Mouse (Mus musculus) G1E (cell line): Measurements from ENCODE around the gene Klf8. TPM values are rescaled to one million over a fixed set of nuclear protein-coding genes. Genes with fewer than 3 reads are reported as not detected.

Experiments
- ATAC-seq: 2 replicates; pipeline ENCODE4 v1.8.0; 2016; ENCODE audit warnings: mild to moderate bottlenecking; ENCODE audit not compliant: insufficient number of reproducible peaks, poor library complexity, low FRiP score, severe bottlenecking; ENCODE audit errors: extremely low read depth
- DNase-seq: peaks from one replicate; pipeline ENCODE4 v3.0.0; 2012; ENCODE audit warnings: low spot score
- H3K27me3 ChIP-seq: 2 replicates; pipeline ENCODE4 v1.6.1; 2012; ENCODE audit warnings: mild to moderate bottlenecking, low read length, inconsistent platforms; ENCODE audit not compliant: insufficient read depth
- H3K36me3 ChIP-seq: replicated peaks from 2 replicates; pipeline ENCODE3; 2012; ENCODE audit warnings: mild to moderate bottlenecking, inconsistent platforms
- H3K4me1 ChIP-seq: 2 replicates; pipeline ENCODE4 v1.6.1; 2012; ENCODE audit warnings: low read depth, low read length, inconsistent platforms, mixed read lengths; ENCODE audit not compliant: insufficient read depth
- H3K4me3 ChIP-seq: 2 replicates; pipeline ENCODE4 v1.5.1; 2012; ENCODE audit warnings: low read depth, mild to moderate bottlenecking, inconsistent platforms, low read length, moderate library complexity, mixed read lengths
- H3K9me3 ChIP-seq: replicated peaks from 2 replicates; pipeline ENCODE4 v1.6.1; 2012; ENCODE audit warnings: inconsistent platforms
- CTCF ChIP-seq: IDR thresholded peaks from 2 replicates; pipeline ENCODE4 v1.5.1; 2012; ENCODE audit warnings: low read depth, low read length, inconsistent platforms, mixed read lengths
- GATA1 ChIP-seq: IDR thresholded peaks from 2 replicates; pipeline ENCODE4 v1.6.1; 2012; ENCODE audit warnings: borderline replicate concordance, low read length, inconsistent platforms, mixed read lengths
- GATA2 ChIP-seq: IDR thresholded peaks from 2 replicates; pipeline ENCODE4 v1.6.1; 2012; ENCODE audit warnings: low read depth, low read length, inconsistent platforms, borderline replicate concordance
- POLR2AphosphoS5 ChIP-seq: IDR thresholded peaks from 2 replicates; pipeline ENCODE4 v1.6.1; 2012; ENCODE audit warnings: low read depth, low read length, inconsistent platforms; ENCODE audit not compliant: insufficient replicate concordance
- TAL1 ChIP-seq: conservative IDR thresholded peaks from 2 replicates; pipeline ENCODE4 v1.6.1; 2012; ENCODE audit warnings: low read depth, low read length, inconsistent platforms, mixed read lengths
- polyA plus RNA-seq: library from polyadenylated mRNA; stranded (reverse); fragments of >175 nt; gene quantifications from 2 replicates; pipeline ENCODE4 v1.2.3, GENCODE M21; 2012
- total RNA-seq, 2 experiments: library from RNA; stranded (forward) in 1 of 2; stranded (reverse) in 1 of 2; fragments of 200-1000 nt in 1 of 2; fragments of >200 nt in 1 of 2; fragmentation: Nextera tagmentation in 1 of 2; gene quantifications; 2 replicates each; pipeline ENCODE4 v1.2.3; 2014 to 2017

Klf8 gene
- total and polyA plus RNA-seq, 3 experiments: 0.05 TPM; not detected in 2

GRCm38 (mm10) chrX:153360216-153360590 is 122.9 kb downstream of the Klf8 start:
- no peak overlapping the region for H3K4me3 ChIP-seq
- TF ChIP-seq TAL1: no peak
- TF ChIP-seq GATA2: no peak
- TF ChIP-seq CTCF: no peak
- no peak for ATAC-seq

GRCm38 (mm10) chrX:153360666-153361269 is 123.5 kb downstream of the Klf8 start:
- TF ChIP-seq GATA2 (no peak), CTCF (no peak), TAL1 (no peak), POLR2AphosphoS5 (no peak)
- ATAC-seq (no peak), DNase-seq (no peak)
- H3K4me1 ChIP-seq: no peaks in the 10 kb centered on the region
- no peaks in the 10 kb centered on the region for H3K9me3 ChIP-seq
- peaks cover 12% of the 10 kb centered on the region; the same call in 1 of the 2 replicates for H3K27me3 ChIP-seq
- H3K4me3 ChIP-seq: no peak overlapping the region
- no peaks in the 10 kb centered on the region for H3K36me3 ChIP-seq

More at GRCm38 (mm10) chrX:153360216-153360590, 122.9 kb downstream of the Klf8 start:
- Histone ChIP-seq H3K36me3 (no peaks in the 10 kb centered on the region), H3K9me3 (no peaks in the 10 kb centered on the region), H3K27me3 (peaks cover 12% of the 10 kb centered on the region; the same call in 1 of the 2 replicates), H3K4me1 (no peaks in the 10 kb centered on the region)
- no peak for DNase-seq

- no peaks in the 10 kb centered on the region for H3K36me3 ChIP-seq
- no peaks in the 10 kb centered on the region for H3K27me3 ChIP-seq
- H3K4me3 ChIP-seq: no peak overlapping the region
- TF ChIP-seq CTCF (no peak), TAL1 (no peak), GATA1 (no peak), POLR2AphosphoS5 (no peak), GATA2 (no peak)
- no peaks in the 10 kb centered on the region for H3K9me3 ChIP-seq
- H3K4me1 ChIP-seq: no peaks in the 10 kb centered on the region
- DNase-seq: no peak
- no peak for ATAC-seq
Observed at GRCm38 (mm10) chrX:153366754-153367153, 129.5 kb downstream of the Klf8 start.

GRCm38 (mm10) chrX:153369780-153370179 is 132.5 kb downstream of the Klf8 start:
- H3K9me3 ChIP-seq: no peaks in the 10 kb centered on the region
- no peak for DNase-seq
- no peaks in the 10 kb centered on the region for H3K4me1 ChIP-seq
- TF ChIP-seq GATA1 (no peak), POLR2AphosphoS5 (no peak), CTCF (no peak), TAL1 (no peak), GATA2 (no peak)
- no peaks in the 10 kb centered on the region for H3K27me3 ChIP-seq
- ATAC-seq: no peak
- no peaks in the 10 kb centered on the region for H3K36me3 ChIP-seq
- H3K4me3 ChIP-seq: no peak overlapping the region

- no peak for DNase-seq
- no peaks in the 10 kb centered on the region for H3K36me3 ChIP-seq
- no peaks in the 10 kb centered on the region for H3K9me3 ChIP-seq
- H3K4me1 ChIP-seq: no peaks in the 10 kb centered on the region
- TF ChIP-seq TAL1: no peak
- TF ChIP-seq CTCF: no peak
- TF ChIP-seq GATA2: no peak
- TF ChIP-seq GATA1: no peak
- no peak for TF ChIP-seq POLR2AphosphoS5
- H3K4me3 ChIP-seq: no peak overlapping the region
- ATAC-seq: no peak
- no peaks in the 10 kb centered on the region for H3K27me3 ChIP-seq
Observed at GRCm38 (mm10) chrX:153375105-153375504, 137.8 kb downstream of the Klf8 start.

GRCm38 (mm10) chrX:153381753-153382152 is 144.5 kb downstream of the Klf8 start:
- Histone ChIP-seq H3K4me3 (no peak overlapping the region), H3K36me3 (no peaks in the 10 kb centered on the region), H3K27me3 (no peaks in the 10 kb centered on the region), H3K4me1 (no peaks in the 10 kb centered on the region), H3K9me3 (no peaks in the 10 kb centered on the region)
- ATAC-seq: no peak
- DNase-seq: no peak
- TF ChIP-seq POLR2AphosphoS5 (no peak), TAL1 (no peak), GATA1 (no peak), CTCF (no peak), GATA2 (no peak)
